Mouse (Mus musculus) left cerebral cortex, adult 6 months (tissue): ENCODE measurements around the gene E130218I03Rik. TPM values are rescaled to one million over a fixed set of nuclear protein-coding genes. Genes with fewer than 3 reads are reported as not detected.

ENCODE experiments used
- long read RNA-seq, 2 experiments: library from polyadenylated mRNA; unstranded; transcript quantifications; one replicate each; pipeline ENCODE4 v2.0.0; 2019 to 2020
- polyA plus RNA-seq: library from polyadenylated mRNA; unstranded; fragments of <200 nt; fragmentation: Nextera tagmentation; gene quantifications from 2 replicates; pipeline ENCODE4 v1.2.3, GENCODE M21; 2021

The E130218I03Rik gene
- 0.45 and 0.63 TPM in 2 replicates for polyA plus RNA-seq
- long read RNA-seq, experiment 1, result 0 reads
- long read RNA-seq, experiment 2, partial matches to known transcripts, result 0 of 1 reads
- long read RNA-seq, experiment 2, other reads (novel, unspliced or antisense), result 1 of 1 reads

GRCm38 (mm10) chr4:134243516-134244250 is at the start of gene E130218I03Rik:
E130218I03Rik (plus strand) TSS chr4:134243662.

GRCm38 (mm10) chr4:134202904-134203303 is 40.6 kb upstream of the E130218I03Rik start, which contains the start of gene Gm7534:
Gm7534 (minus strand) TSS chr4:134203004.

GRCm38 (mm10) chr4:134227194-134227593 is 16.3 kb upstream of the E130218I03Rik start, which contains the start of gene Catsper4:
Catsper4 (minus strand) TSS chr4:134227383.

GRCm38 (mm10) chr4:134238279-134238651 is 5.2 kb upstream of the E130218I03Rik start, which contains the start of gene Cnksr1:
Cnksr1 (minus strand) TSS chr4:134238399.

GRCm38 (mm10) chr4:134245148-134245843 is 1.8 kb downstream of the E130218I03Rik start, which contains the start of gene Zfp593:
Zfp593 (minus strand) TSS chr4:134245592.

GRCm38 (mm10) chr4:134246719-134247258 is 3.3 kb downstream of the E130218I03Rik start, which contains the start of gene Gm30191:
Gm30191 (plus strand) TSS chr4:134246935.

GRCm38 (mm10) chr4:134253722-134254324 is 10.4 kb downstream of the E130218I03Rik start, which contains the start of gene Grrp1:
Grrp1 (minus strand) TSS chr4:134254106.

GRCm38 (mm10) chr4:134287575-134288025 is 44.1 kb downstream of the E130218I03Rik start, which contains the start of gene Pdik1l:
Pdik1l (minus strand) TSS chr4:134287895.

Other genes with a start within 250 kb of the E130218I03Rik start
- gene Dhdds, start 242.7 kb upstream of the E130218I03Rik start, polyA plus RNA-seq, result 39.7 and 42.1 TPM in 2 replicates
- not detected in 2 replicates for gene Lin28a, start 224.8 kb upstream of the E130218I03Rik start, polyA plus RNA-seq
- gene Zfp683, start 189.8 kb upstream of the E130218I03Rik start, polyA plus RNA-seq, result not detected in 2 replicates
- 4.6 and 8.1 TPM in 2 replicates for gene Crybg2, start 182.8 kb upstream of the E130218I03Rik start, polyA plus RNA-seq
- gene Cd52, start 148.6 kb upstream of the E130218I03Rik start, polyA plus RNA-seq, result 17.1 and 21.5 TPM in 2 replicates
- gene Ubxn11, start 141.1 kb upstream of the E130218I03Rik start, polyA plus RNA-seq, result 11.6 and 12.2 TPM in 2 replicates
- 657 and 660 TPM in 2 replicates for gene Sh3bgrl3, start 114.9 kb upstream of the E130218I03Rik start, polyA plus RNA-seq
- 12.4 and 12.5 TPM in 2 replicates for gene Cep85, start 56.5 kb upstream of the E130218I03Rik start, polyA plus RNA-seq
- not detected in 2 replicates for gene Gm7534, start 40.7 kb upstream of the E130218I03Rik start, polyA plus RNA-seq
- not detected in 2 replicates for gene Catsper4, start 16.3 kb upstream of the E130218I03Rik start, polyA plus RNA-seq
- gene Cnksr1, start 5.3 kb upstream of the E130218I03Rik start, polyA plus RNA-seq, result 0.21 TPM in 1 of 2 replicates, not detected in the other
- gene Zfp593, start 1.9 kb downstream of the E130218I03Rik start, polyA plus RNA-seq, result 16.6 and 17.3 TPM in 2 replicates
- gene Gm30191, start 3.3 kb downstream of the E130218I03Rik start, polyA plus RNA-seq, result not detected in 2 replicates
- 5.0 and 6.2 TPM in 2 replicates for gene Grrp1, start 10.4 kb downstream of the E130218I03Rik start, polyA plus RNA-seq
- 8.8 and 12.5 TPM in 2 replicates for gene Pdik1l, start 44.2 kb downstream of the E130218I03Rik start, polyA plus RNA-seq
- gene Trim63, start 71.5 kb downstream of the E130218I03Rik start, polyA plus RNA-seq, result 0.15 TPM in 1 of 2 replicates, not detected in the other
- 0.53 and 0.59 TPM in 2 replicates for gene Slc30a2, start 99.5 kb downstream of the E130218I03Rik start, polyA plus RNA-seq
- gene Extl1, start 140.2 kb downstream of the E130218I03Rik start, polyA plus RNA-seq, result 23.0 and 23.2 TPM in 2 replicates
- gene Pafah2, start 152.7 kb downstream of the E130218I03Rik start, polyA plus RNA-seq, result 3.2 and 3.3 TPM in 2 replicates
- 571 and 612 TPM in 2 replicates for gene Stmn1, start 224.7 kb downstream of the E130218I03Rik start, polyA plus RNA-seq